Mouse (Mus musculus): ENCODE data around the gene Zdhhc18.

- TF ChIP-seq POLR2A (IDR thresholded peaks at IDR 0.05; ENCODE audit: control insufficient read depth, low read depth, low read length) (no peak), CTCF (IDR thresholded peaks at IDR 0.05; ENCODE audit: control insufficient read depth, insufficient read depth, insufficient replicate concordance, low read depth, low read length) (no peak)
Observed at GRCm38 (mm10) chr4:133660193-133661155, 10.5 kb upstream of the Zdhhc18 start.

Data from testis, adult 2 months (tissue).